Mouse (Mus musculus): ENCODE data around the gene Elmo1.

Elmo1 gene

DNA sequence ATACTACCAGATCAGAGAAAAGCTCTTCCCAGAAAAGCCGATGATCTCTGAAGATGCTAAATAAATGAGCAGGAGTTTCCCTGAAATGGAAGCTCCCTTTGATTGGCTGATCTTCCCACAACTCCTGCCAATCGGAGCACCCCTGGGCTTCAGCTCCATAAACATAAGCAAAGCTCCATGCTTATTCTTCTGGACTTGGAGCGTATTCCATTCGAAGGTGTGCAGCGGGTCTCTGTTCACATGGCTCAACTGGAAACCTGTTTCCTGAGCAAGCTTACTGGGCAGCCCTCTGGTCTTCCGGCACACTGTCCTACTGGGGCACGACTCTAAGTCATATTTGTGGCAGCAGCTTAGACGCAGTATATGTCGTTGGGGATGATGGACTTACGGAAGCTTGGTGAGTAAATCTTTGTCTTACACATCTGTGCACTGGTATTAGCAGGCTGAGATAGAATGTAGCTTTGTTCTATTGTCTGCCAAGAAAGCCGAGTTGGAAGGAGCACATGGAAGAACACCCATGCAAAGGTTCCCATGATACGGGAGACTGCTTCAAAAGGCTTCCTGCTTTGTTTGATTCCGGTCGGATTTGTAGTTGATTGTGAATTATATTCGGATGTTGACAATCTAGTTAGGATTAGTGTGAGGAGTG, 382.6 kb downstream of the Elmo1 start:
- no peak for DNase-seq (ENCODE audit: low spot score)

DNA sequence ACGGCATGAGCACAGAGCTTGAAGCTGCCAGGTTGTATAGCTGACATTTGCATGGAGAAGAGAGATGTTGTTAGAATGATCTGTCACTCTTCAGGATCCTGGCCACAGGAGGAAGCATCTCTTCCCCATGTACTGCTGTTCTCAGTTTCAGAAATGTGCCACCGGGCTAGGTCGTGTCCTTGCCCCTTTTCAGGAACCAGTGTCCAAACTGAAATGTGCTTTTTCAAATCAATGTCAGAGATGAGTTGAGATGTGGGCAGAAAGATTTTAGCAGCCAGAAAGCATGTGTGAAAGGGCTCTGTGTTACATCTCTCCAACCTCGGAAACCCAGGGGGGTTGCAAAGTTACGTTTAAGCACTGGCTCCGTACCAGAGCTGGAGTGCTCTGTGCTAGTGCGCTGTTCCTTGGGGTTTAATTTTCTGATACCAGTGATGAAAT, 383.3 kb downstream of the Elmo1 start:
- no peak for DNase-seq (ENCODE audit: low spot score)

DNA sequence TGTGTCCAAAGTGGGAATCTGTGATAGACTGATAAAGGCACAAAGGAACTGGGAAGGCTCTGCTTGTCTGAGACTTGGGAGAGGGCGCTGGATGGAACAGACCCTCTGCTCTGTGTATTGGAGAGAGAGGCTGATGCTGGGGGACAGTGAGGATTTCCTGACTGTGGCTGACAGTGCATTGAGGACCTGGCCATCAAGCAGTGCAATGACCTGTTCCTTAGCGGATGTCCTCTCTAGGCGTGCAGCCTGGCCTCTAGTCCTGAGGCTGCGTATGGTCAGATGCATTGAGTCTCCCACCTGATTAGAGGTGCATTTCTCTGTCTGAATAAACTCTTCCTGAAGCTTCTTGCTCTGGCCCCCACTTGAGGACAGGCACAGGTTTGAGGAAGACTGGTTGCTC, 384.2 kb downstream of the Elmo1 start:
- DNase-seq (ENCODE audit: low spot score), result no peak

DNA sequence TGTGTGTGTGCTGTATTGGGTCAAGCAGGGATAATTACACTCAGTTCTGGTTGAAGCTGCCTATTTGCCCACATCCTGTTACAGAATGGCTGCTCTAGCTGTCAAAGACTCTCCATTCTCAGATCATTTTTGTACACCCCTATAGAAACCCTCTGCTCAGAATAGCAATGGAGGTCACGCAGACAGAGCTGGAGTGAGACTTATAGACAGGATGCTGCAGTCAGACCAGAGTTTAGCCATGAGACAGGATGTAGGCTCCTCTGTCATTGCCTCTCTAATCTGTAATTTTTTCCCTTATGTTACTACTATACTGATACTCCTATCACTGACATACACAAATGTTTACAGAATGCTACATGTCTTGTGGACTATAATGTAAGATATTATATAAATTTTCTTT, 391.4 kb downstream of the Elmo1 start:
- DNase-seq (ENCODE audit: low spot score), result no peak

DNA sequence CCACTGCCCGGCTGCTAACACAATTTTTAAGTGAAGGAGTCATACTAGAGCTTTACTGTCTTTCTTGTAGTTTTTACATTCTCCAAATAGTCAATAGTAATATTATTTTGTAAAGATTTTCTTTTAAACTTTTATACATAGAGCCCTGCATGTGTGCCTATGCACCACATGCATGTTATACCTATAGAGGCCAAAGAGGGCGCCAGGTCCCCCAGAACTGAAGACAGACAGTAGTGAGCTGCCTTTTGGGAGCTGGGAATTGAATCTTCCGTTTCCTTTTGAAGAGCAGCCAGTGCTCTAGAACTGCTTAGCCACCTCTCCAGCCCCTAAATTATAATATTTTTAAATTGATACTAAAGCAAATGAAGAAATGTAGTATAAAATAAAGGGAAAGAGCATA, 398.7 kb downstream of the Elmo1 start:
- DNase-seq (ENCODE audit: low spot score), result peak; percentile 11

DNA sequence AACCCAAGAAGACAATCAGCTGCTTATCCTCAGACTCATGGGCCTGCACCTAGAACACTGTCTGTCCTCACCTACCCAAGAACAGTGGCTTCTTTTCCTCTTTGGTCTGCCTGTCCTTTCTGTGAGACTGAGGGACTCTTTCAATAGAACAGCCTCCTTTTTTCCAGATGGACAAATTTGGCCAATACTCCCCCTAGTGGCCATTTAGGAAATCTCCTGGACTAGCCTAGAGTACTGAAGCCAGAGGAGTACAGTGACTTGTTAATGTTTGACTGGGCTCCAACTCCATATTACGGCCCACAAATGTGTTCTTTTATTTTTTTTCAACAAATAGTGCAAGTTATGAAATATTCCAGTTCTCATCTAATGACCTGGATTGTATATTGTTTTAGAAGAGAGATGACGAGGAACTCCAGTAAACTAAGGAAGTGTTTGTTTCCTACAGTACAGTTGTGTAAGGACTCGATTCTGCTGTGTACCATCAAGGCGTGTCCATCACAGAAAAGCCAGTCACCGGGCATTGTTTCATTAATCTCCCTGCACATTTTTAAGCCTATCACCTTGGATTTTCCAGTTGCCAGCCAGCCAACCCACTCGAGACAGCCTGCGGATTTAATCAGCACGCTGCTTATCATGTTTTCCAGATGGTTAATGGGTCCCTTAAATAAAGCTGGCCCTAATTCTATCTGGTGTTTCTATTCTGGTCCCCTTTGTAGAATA, 399.5 kb downstream of the Elmo1 start:
- DNase-seq (ENCODE audit: low spot score), result peak; percentile 41

DNA sequence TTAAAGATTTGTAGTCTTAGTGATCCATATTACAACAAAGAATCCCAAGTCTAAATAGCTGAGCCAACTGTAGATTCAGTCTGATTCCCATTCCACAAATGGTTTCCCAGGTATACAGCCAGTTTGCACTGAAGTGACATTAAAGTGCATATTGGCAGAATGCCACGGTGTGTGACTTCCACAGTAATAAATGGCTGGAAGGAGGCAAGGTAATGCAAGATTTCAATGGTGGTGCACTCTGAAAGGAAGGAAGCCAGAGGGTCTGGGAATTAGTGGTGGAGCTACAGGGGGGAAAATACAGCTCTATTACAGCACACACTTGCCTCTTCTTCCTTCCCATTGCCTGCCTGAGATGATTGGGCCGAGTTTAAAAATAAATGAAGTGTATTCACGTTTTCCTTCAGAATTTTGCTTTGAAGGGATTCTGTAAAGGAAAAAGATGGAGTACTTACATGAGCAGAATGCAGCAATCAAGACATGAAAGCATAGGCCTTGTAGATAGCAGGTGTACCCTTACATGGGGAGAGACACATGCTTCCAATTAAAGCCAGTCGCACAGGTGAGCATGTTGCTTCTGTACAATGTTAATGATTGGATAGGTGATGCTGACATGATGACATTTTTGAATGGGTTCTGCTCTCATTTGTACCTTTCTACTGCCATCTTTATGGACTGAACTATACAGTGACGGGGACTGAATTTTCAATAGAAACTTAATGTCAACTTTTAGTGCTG, 400.6 kb downstream of the Elmo1 start:
- DNase-seq (ENCODE audit: low spot score), result no peak

DNA sequence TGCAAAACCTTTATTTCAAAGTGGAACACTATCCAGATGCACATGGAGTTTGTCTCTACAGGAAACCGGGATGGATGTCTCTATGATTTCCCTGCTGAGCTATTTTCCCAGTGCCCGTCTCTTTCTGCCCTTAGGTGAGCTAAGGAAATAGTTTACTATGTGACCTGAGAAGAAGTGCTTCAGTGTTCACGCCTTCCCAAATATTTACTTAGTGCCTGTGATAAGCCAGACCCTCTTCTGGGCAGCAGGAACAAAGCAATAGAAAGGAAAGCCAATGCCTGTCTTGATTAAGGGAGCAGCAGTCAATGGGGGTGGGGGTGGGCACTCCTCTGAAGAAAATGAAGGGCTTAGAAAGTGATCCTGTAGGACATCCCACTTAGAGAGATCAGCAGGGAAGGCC, 401.3 kb downstream of the Elmo1 start:
- no peak for DNase-seq (ENCODE audit: low spot score)

DNA sequence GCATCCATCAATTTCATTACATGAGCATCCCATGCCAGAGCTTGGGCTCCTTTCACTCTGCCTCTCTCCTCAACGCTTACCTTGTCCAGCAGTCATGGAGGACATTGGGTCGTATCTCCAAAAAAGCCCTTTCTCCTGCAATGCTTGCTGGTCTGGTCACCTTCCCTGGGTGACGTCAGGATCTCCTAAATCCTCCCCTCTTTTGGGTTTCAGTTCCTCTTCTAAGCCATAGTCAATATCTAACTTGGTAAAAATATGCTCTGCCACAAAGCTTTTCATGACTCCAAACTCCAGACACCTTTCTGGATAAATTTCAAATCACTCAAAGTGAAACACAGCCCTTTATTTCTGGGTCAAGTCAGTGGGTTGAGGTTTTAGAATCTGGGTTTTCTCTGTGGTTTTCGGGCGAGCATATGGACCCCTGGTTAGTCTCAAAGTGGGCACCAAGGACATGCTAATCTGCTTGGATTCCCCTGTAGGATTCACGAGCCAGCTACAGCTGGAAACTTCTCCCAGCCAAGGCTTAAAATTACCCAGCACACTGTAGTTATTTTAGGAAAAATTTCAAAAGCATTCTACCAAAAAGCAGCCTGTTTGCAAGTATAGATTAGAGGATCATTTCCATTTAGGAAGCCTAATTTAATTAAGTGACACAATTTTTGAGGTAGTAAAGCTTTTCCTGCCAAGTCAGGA, 403.8 kb downstream of the Elmo1 start:
- DNase-seq (ENCODE audit: low spot score), result no peak

DNA sequence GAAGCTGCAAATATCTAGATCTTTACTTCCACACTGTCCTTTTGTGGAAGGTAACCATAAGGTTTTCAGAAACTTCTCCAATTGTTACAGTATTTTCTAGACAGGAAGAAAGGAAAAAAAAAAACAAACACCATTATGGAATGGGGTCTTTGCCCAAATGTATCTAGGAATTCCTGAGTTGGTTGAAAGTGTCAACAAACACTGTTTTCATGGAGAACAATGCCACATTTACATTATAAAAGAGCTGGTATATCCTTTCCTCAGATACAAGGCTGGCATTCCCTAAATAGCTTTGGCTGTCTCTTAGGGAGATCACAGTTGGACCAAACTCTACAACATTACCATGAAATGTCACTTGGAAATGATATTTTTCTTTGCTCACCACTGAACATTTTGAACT, 411.5 kb downstream of the Elmo1 start:
- DNase-seq (ENCODE audit: low spot score), result no peak

DNA sequence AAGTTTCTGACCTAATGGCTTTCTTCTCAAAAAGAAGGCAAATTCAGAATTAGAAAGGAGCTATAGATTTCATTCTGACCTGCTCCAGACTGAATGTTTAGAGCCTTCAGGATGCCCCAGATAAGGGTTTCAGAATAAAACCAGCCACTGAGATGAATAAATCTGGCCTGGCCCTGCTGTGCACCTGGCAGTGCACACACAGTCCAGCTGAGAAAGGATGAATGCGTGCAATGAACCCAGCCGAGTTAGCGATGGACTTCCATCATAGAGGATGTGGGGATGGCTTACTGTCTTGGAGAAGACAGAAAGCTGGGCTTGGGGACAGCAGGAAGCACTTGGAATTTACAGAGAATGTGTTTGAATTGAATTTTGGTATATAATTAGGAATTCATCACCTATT, 413.0 kb downstream of the Elmo1 start:
- no peak for DNase-seq (ENCODE audit: low spot score)

DNA sequence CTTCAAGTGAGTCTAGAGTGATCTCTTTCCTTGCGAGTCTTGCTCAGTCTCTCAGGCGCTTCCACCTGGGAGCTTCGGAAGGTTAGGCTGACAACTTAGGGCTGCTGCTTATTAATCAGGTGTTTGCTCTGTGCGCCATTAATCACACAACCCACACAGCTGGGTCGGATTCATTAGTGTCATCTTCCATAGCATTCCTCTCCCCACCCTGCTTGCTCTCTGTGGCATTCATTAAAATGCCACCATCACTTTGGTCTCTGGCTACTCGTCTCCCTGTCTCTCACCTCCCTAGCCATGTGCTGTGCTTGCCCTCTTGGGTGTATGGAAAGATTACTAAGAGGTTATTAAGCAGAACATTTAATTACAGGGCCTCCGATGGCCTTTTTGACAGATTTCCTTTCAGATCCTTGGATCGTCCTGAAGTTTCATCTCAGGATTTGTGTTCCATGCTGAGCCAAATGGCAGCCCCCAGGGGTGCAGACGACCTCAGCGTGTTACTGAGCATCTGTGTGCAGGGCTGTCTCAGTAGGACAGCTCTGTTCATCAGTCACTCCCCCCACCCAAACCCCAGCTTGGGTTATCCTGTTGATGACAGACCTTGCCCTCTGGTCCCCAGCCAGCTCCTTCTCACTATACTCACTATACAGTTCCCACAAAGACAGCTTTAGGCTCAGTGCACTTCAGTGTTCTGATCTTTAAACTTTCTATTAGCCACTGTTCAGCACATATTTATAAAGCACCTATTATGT, 417.2 kb downstream of the Elmo1 start:
- DNase-seq (ENCODE audit: low spot score), result no peak

DNA sequence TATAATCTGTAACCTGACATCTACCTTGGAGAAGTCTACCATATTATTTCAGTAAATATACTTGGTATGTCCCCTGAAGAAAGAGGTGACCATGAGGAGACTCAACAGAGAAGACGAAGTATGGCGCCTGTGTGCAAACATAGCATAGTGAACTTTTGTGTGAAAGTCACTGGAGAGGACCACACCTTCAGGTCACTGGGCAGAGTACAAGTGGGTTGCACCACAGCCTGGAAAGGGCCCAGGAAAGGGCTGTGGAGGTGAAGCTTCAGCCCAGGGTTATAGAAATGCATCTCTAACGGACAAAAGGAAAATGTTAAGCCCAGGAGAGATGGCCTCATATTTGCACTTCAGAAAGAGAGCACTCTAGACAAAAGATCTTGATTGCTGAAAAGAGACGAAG, 420.6 kb downstream of the Elmo1 start:
- no peak for DNase-seq (ENCODE audit: low spot score)

DNA sequence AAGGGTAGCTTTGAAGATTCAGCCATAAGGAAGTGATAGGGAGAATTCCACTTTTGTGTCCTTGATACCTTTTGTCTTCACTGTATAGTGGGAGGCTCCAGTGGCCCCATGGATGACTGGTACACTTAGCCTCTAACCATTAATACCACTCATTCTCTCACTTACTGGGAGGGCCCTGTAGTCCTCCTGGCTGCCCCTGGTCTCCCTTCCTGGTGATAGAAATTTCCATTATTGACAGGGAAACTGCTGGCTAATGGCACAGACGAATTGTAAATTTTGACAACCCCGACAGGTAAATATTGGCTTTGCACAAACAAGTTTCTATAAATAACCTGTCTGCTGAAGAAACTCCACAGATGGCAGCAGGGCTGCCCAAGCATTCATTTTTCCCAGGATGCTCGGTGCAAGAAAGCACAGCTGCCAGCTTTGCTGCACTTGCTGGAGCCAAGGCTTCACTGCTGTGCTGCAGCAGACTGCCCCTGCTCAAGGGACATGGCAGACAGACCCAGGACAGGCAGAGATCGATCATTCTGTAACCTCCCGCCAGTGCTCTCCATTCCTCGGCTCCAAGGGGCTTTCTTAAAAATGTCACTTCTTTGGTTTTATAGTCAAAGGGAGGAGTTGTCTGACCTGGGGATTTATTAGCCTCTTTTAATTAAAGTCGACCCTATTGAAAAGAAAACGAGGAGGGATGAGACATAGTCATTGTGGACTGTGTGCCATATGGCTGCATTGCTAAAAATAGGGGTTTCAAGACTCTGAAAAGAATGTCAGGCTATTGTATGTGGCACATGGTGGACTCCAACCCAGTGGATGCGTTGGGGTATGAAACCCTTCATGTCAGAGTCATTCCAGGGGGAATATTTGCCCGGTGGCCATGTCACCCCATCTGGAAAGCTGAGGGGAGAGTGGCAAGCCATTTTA, 422.2 kb downstream of the Elmo1 start:
- DNase-seq (ENCODE audit: low spot score), result no peak

DNA sequence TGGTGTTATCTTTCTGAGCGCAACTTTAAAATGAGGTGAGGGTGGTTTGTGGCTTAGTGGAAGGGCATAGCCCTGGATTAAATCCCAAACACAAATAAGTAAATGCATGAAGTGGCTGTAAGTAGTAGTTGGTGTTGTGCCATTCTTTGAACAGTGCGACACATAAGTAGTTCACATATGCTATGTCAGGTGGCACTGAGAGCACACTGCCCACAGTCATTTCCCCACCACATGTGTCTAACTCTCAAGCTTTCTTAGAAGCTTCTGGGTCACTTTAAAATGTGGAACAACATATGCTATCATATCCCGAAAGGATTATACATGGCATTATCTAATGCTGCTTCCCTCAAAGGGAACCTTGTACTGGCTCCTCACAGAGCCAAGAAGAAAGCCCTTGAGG, 424.3 kb downstream of the Elmo1 start:
- DNase-seq (ENCODE audit: low spot score), result no peak

DNA sequence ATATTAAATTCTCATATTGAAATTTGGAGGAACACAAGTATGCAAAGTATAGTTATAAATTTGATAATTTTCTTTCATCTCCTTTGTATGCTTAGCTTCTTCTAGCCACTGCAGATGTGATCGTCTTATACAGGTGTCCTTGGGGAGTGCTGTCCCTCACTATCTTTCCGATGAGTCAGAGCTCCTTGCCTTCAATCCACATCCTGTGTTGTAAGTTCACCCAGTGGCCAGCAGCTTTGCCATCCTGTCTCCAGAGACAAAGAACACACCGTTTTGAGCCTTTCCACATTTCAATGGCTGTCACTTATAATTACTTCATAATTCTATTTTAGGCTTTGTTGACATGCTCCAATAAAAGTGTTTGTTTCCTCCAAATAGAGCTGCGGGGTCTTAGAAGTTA, 425.7 kb downstream of the Elmo1 start:
- no peak for DNase-seq (ENCODE audit: low spot score)

DNA sequence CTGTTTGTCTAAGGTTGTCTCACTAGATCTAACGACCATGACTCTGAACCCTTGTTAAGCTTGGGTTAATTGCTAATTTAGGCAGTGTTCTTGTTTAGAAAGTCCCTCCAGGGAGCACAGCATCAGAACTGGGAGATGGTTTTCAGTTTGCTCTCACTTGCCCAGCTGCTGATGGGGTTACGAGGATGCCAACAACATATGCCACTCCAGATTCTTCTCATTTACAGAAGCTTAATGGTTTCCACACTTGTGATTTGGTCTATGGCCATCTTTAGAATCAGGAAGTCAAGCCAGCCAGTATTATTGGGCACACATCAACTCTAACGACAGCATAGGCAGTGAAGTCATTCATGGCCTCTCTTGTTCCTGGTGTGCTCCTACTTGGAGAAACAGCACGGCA, 427.3 kb downstream of the Elmo1 start:
- no peak for DNase-seq (ENCODE audit: low spot score)

DNA sequence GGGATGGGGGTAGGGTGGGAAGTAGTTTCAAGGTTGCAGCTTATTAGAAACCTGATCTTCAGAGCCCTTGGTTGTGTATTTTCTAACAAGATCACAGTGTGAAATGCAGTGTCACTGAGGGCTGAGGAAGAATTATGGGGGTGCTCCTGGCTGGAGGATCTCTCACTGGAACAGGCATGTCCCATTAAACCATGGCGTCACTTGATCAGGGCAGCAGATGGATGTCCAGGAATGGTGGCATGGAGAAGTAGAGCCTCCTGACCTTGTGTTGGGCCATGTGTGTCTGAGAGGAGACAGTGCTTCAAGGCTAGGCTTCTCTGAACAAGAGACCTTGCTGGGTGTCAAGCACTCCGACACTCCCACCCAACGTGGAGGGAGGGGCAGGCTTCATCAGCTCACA, 431.1 kb downstream of the Elmo1 start:
- no peak for DNase-seq (ENCODE audit: low spot score)

DNA sequence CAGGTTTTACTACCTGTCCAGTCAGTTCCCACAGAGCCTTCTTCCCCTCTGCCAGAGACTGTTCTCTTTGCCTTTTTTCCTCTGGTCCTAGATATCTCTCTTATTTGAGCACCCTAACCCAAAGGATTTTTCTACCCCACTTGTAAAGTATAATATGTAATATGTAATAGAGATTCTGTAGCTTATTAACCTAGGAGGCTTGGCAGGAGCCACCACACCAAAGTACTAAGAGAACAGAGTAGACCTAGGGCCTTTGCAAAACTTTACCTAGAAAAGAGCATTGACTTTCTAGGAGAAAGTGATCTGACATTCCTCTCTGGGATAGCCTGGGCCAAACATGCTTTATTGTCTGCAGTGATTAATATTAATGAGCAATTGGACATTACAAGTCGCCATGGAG, 433.3 kb downstream of the Elmo1 start:
- DNase-seq (ENCODE audit: low spot score), result no peak

DNA sequence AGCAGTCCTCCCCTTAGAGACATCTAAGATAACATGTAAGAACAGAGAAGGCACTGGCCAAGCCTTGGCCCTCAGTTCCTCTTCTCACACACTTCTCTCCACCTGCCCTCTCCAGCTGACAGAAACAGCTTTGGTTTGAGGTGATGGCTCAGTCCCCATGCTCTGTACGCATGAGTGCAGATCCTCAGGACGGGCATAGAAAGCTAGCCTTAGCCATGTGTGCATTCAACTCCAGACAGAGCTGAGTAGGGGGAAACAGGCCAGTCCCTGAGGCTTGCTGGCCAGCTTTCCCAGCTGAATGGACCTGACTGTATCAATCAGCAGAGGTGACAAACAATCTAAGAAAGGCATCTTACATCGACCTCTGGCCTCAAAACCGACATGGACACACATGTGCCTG, 435.4 kb downstream of the Elmo1 start:
- no peak for DNase-seq (ENCODE audit: low spot score)

DNA sequence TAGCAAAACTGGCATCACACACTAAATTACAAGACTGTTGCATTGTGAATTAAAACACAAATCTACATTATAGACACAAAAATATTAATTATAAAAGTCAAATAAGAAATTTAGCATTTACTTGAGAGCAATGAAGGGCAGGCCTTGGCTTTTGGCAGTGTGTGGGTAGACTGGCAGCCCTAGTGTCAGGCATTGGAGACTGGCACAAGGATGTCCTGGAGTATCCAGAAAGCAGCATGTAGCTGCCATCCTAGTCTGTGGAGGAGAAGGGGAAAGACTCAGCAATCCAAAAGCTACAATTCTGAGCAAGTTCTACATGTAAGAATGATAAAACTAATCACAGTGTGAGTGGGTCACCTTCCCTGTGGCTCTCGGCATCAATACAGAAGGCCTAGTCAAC, 446.7 kb downstream of the Elmo1 start:
- no peak for DNase-seq (ENCODE audit: low spot score)

Measured in c-Kit-positive CD71-positive TER-119-positive erythroid progenitor cells, embryonic 14.5 days (primary cell).